Mouse (Mus musculus): ENCODE results near the gene Fv1.

Fv1 gene

GRCm38 (mm10) chr4:147895815-147896330 is 27.1 kb downstream of the Fv1 start:
- Histone ChIP-seq H3K36me3 (ENCODE audit: insufficient read depth, low read length) (peaks cover 73% of the 10 kb centered on the region), H3K9me3 (ENCODE audit: low read length) (peaks cover 24% of the 10 kb centered on the region), H3K4me1 (replicated peaks; ENCODE audit: low read depth, low read length) (no peaks in the 10 kb centered on the region), H3K27me3 (ENCODE audit: insufficient read depth, low read length) (no peaks in the 10 kb centered on the region), H3K4me3 (replicated peaks; ENCODE audit: low read length) (no peak overlapping the region)
- no peak for TF ChIP-seq POU5F1 (IDR thresholded peaks at IDR 0.05; ENCODE audit: borderline replicate concordance, low read length)
- TF ChIP-seq CTCF (conservative IDR thresholded peaks at IDR 0.05; ENCODE audit: low read length), result no peak
- no peak for TF ChIP-seq NANOG (IDR thresholded peaks at IDR 0.05; ENCODE audit: borderline replicate concordance, low read length)

GRCm38 (mm10) chr4:147896411-147896810 is 27.6 kb downstream of the Fv1 start:
- peaks cover 72% of the 10 kb centered on the region for H3K36me3 ChIP-seq (ENCODE audit: insufficient read depth, low read length)
- TF ChIP-seq POU5F1 (IDR thresholded peaks at IDR 0.05; ENCODE audit: borderline replicate concordance, low read length), result no peak
- no peak for TF ChIP-seq NANOG (IDR thresholded peaks at IDR 0.05; ENCODE audit: borderline replicate concordance, low read length)
- no peak for TF ChIP-seq CTCF (conservative IDR thresholded peaks at IDR 0.05; ENCODE audit: low read length)
- no peaks in the 10 kb centered on the region for H3K27me3 ChIP-seq (ENCODE audit: insufficient read depth, low read length)
- no peaks in the 10 kb centered on the region for H3K4me1 ChIP-seq (replicated peaks; ENCODE audit: low read depth, low read length)
- peaks cover 24% of the 10 kb centered on the region for H3K9me3 ChIP-seq (ENCODE audit: low read length)
- no peak overlapping the region for H3K4me3 ChIP-seq (replicated peaks; ENCODE audit: low read length)

GRCm38 (mm10) chr4:147897348-147897747 is 28.6 kb downstream of the Fv1 start:
- H3K27me3 ChIP-seq (ENCODE audit: insufficient read depth, low read length), result no peaks in the 10 kb centered on the region
- TF ChIP-seq POU5F1 (IDR thresholded peaks at IDR 0.05; ENCODE audit: borderline replicate concordance, low read length) (no peak), NANOG (IDR thresholded peaks at IDR 0.05; ENCODE audit: borderline replicate concordance, low read length) (no peak), CTCF (conservative IDR thresholded peaks at IDR 0.05; ENCODE audit: low read length) (no peak)
- no peak overlapping the region for H3K4me3 ChIP-seq (replicated peaks; ENCODE audit: low read length)
- H3K9me3 ChIP-seq (ENCODE audit: low read length), result peaks cover 24% of the 10 kb centered on the region
- no peaks in the 10 kb centered on the region for H3K4me1 ChIP-seq (replicated peaks; ENCODE audit: low read depth, low read length)
- peaks cover 75% of the 10 kb centered on the region for H3K36me3 ChIP-seq (ENCODE audit: insufficient read depth, low read length)

GRCm38 (mm10) chr4:147900452-147900851 is 31.7 kb downstream of the Fv1 start:
- TF ChIP-seq CTCF (conservative IDR thresholded peaks at IDR 0.05; ENCODE audit: low read length) (no peak), NANOG (IDR thresholded peaks at IDR 0.05; ENCODE audit: borderline replicate concordance, low read length) (no peak), POU5F1 (IDR thresholded peaks at IDR 0.05; ENCODE audit: borderline replicate concordance, low read length) (no peak)
- Histone ChIP-seq H3K9me3 (ENCODE audit: low read length) (peaks cover 24% of the 10 kb centered on the region), H3K4me1 (replicated peaks; ENCODE audit: low read depth, low read length) (peaks cover 16% of the 10 kb centered on the region), H3K27me3 (ENCODE audit: insufficient read depth, low read length) (no peaks in the 10 kb centered on the region), H3K4me3 (replicated peaks; ENCODE audit: low read length) (no peak overlapping the region), H3K36me3 (ENCODE audit: insufficient read depth, low read length) (peaks cover 75% of the 10 kb centered on the region)

- no peak overlapping the region for H3K4me3 ChIP-seq (replicated peaks; ENCODE audit: low read length)
- TF ChIP-seq CTCF (conservative IDR thresholded peaks at IDR 0.05; ENCODE audit: low read length), result no peak
- H3K27me3 ChIP-seq (ENCODE audit: insufficient read depth, low read length), result no peaks in the 10 kb centered on the region
- peaks cover 50% of the 10 kb centered on the region for H3K36me3 ChIP-seq (ENCODE audit: insufficient read depth, low read length)
- H3K9me3 ChIP-seq (ENCODE audit: low read length), result no peaks in the 10 kb centered on the region
- H3K4me1 ChIP-seq (replicated peaks; ENCODE audit: low read depth, low read length), result peaks cover 22% of the 10 kb centered on the region
These were observed 34.2 kb downstream of the Fv1 start for GRCm38 (mm10) chr4:147902906-147903500.

- TF ChIP-seq POU5F1 (IDR thresholded peaks at IDR 0.05; ENCODE audit: borderline replicate concordance, low read length) (no peak), CTCF (conservative IDR thresholded peaks at IDR 0.05; ENCODE audit: low read length) (no peak), NANOG (IDR thresholded peaks at IDR 0.05; ENCODE audit: borderline replicate concordance, low read length) (no peak)
- H3K4me3 ChIP-seq (replicated peaks; ENCODE audit: low read length), result peak overlapping the region; percentile 96
- peaks cover 23% of the 10 kb centered on the region for H3K4me1 ChIP-seq (replicated peaks; ENCODE audit: low read depth, low read length)
- H3K9me3 ChIP-seq (ENCODE audit: low read length), result no peaks in the 10 kb centered on the region
- no peaks in the 10 kb centered on the region for H3K27me3 ChIP-seq (ENCODE audit: insufficient read depth, low read length)
- H3K36me3 ChIP-seq (ENCODE audit: insufficient read depth, low read length), result peaks cover 44% of the 10 kb centered on the region
These were observed 34.8 kb downstream of the Fv1 start for GRCm38 (mm10) chr4:147903601-147904000.

GRCm38 (mm10) chr4:147904313-147905089 is 35.7 kb downstream of the Fv1 start, which contains the start of gene Mfn2:
TSS of gene Mfn2 (minus strand) at chr4:147904704.
- Histone ChIP-seq H3K9me3 (ENCODE audit: low read length) (no peaks in the 10 kb centered on the region), H3K27me3 (ENCODE audit: insufficient read depth, low read length) (no peaks in the 10 kb centered on the region), H3K4me3 (replicated peaks; ENCODE audit: low read length) (peak within 1 kb of the TSS; percentile 96), H3K36me3 (ENCODE audit: insufficient read depth, low read length) (peaks cover 35% of the 10 kb centered on the region), H3K4me1 (replicated peaks; ENCODE audit: low read depth, low read length) (peaks cover 26% of the 10 kb centered on the region)
- TF ChIP-seq CTCF (conservative IDR thresholded peaks at IDR 0.05; ENCODE audit: low read length) (no peak), POU5F1 (IDR thresholded peaks at IDR 0.05; ENCODE audit: borderline replicate concordance, low read length) (no peak), NANOG (IDR thresholded peaks at IDR 0.05; ENCODE audit: borderline replicate concordance, low read length) (no peak)

- Histone ChIP-seq H3K4me1 (replicated peaks; ENCODE audit: low read depth, low read length) (peaks cover 26% of the 10 kb centered on the region), H3K36me3 (ENCODE audit: insufficient read depth, low read length) (peaks cover 31% of the 10 kb centered on the region), H3K27me3 (ENCODE audit: insufficient read depth, low read length) (no peaks in the 10 kb centered on the region), H3K9me3 (ENCODE audit: low read length) (no peaks in the 10 kb centered on the region), H3K4me3 (replicated peaks; ENCODE audit: low read length) (peak overlapping the region; percentile 96)
- TF ChIP-seq NANOG (IDR thresholded peaks at IDR 0.05; ENCODE audit: borderline replicate concordance, low read length), result no peak
- TF ChIP-seq POU5F1 (IDR thresholded peaks at IDR 0.05; ENCODE audit: borderline replicate concordance, low read length), result no peak
- no peak for TF ChIP-seq CTCF (conservative IDR thresholded peaks at IDR 0.05; ENCODE audit: low read length)
These were observed 36.4 kb downstream of the Fv1 start for GRCm38 (mm10) chr4:147905090-147905659.
